Mouse (Mus musculus): ENCODE data around the gene Rnf40.

DNA sequence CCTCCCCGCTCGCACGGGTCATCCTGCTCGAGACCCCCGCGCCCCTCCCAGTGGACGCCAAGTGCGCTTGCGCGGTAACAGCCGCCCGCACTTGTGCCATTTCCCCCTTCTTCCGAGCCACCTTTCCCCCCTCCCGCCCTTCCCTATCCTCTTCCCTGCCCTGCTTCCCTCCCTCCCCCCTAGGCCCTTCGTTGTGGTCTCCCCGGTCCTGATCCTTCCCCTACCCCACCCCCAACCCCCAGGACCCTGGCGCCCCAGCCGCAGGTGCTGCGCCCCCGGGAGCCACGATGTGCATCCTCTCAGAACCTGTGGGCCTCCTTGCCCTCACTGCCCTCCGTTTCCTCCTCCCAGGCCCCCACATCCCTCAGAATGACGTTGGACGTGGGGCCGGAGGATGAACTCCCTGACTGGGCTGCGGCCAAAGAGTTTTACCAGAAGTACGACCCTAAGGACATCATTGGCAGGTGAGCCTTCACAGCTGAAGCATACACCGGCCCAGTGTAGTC is 15.0 kb upstream of the Rnf40 start:
- TF ChIP-seq CTCF (IDR thresholded peaks at IDR 0.05; ENCODE audit: control insufficient read depth, insufficient read depth, low read length) = no peak
- no peak for TF ChIP-seq POLR2A (IDR thresholded peaks at IDR 0.05; ENCODE audit: borderline replicate concordance, control insufficient read depth, low read depth, low read length)
